Mouse (Mus musculus): ENCODE measurements around the gene Foxc1.
A peak's percentile ranks its signal among the peaks of the same experiment; 100 is the strongest.

DNA sequence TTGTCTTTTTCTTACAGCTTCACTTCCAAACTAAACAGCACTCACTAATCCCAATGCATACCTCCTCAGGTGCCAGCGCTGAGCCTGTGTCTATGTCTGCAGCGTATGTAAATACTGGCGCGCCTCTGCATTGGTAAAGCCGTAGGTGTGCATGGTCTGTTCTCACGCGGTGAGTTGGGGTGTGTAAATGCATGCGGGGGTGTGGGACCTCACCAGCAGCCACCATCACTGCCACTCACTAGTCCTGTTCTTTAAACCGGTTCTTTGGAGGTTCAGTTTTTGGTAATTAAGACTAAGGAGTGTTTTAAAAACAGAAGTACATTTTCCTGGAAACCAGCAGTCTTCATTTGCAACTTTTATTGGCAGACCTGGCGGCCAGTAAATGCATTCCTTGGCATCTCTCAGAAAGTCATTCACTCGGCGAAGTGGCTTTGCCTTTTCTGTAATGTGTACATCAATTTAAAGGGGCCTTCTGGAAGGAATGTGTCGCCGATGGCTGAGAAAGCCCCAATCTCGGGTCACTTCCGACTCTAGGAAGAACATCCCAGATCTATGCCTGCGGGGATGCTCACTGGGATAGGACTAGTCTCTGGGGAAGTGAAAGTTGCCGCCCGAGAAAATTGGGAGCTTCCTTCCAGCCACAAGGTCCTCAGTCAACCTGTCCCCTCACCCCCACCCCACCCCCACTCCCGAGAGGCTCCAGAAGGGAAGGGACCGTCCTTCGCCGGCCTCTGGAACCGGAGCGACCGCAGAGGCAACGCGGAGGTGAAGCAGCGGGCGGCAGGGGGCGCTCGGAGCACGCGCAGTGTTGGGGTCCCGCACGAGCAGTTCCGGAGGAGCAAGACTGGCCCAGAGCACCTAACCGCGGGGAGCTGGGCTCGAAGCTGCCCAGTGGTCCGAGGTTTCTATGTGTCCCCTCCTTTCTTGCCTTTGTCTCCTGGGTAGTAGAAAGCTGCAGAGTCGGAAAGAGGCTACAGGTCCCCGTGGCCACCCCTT is 5.6 kb upstream of the Foxc1 start:
- TF ChIP-seq CTCF (IDR thresholded peaks at IDR 0.05; ENCODE audit: low read depth, low read length) (peak; percentile 89), POLR2A (IDR thresholded peaks at IDR 0.05; ENCODE audit: extremely low read depth, insufficient read depth, low read length) (no peak)

Measured in liver, adult 2 months (tissue).